Mouse (Mus musculus) ES-E14 (cell line): Measurements from ENCODE around the gene Cacnb4. TPM values are rescaled to one million over a fixed set of nuclear protein-coding genes. Genes with fewer than 3 reads are reported as not detected.

Experiments
- DNase-seq: peaks from one replicate; pipeline ENCODE4 v3.0.0-alpha.2; 2013; ENCODE audit warnings: low read depth, low spot score
- H3K27ac ChIP-seq: 2 replicates; pipeline ENCODE4 v1.5.1; 2012; ENCODE audit warnings: low read depth, mild to moderate bottlenecking, low read length, moderate library complexity, mixed read lengths; ENCODE audit not compliant: poor library complexity, insufficient read depth, severe bottlenecking
- H3K36me3 ChIP-seq: 2 replicates; pipeline ENCODE4 v1.6.1; 2012; ENCODE audit warnings: mild to moderate bottlenecking, low read length, moderate library complexity, mixed read lengths; ENCODE audit not compliant: control insufficient read depth, poor library complexity, insufficient read depth, severe bottlenecking
- H3K4me1 ChIP-seq, 2 experiments: fragments of 150-350 bp in 1 of 2; sonication (generic) in 1 of 2; 2 replicates each; pipeline ENCODE4 v1.6.1; 2012; ENCODE audit warnings: low read length in 2 of 2, mild to moderate bottlenecking in 1 of 2, mixed read lengths in 1 of 2; ENCODE audit not compliant: control insufficient read depth in 2 of 2, insufficient read depth in 2 of 2, poor library complexity in 1 of 2
- H3K4me3 ChIP-seq, 2 experiments: fragments of 150-350 bp in 1 of 2; sonication (generic) in 1 of 2; 2 replicates each; pipeline ENCODE4 v1.5.1; 2012; ENCODE audit warnings: low read length in 2 of 2, low read depth in 1 of 2, mild to moderate bottlenecking in 1 of 2, mixed read lengths in 1 of 2; ENCODE audit not compliant: insufficient read depth in 1 of 2, poor library complexity in 1 of 2, severe bottlenecking in 1 of 2
- H3K9ac ChIP-seq: 2 replicates; pipeline ENCODE4 v1.6.1; 2012; ENCODE audit warnings: low read depth, mild to moderate bottlenecking, low read length, mixed read lengths; ENCODE audit not compliant: poor library complexity, insufficient read depth, severe bottlenecking
- H3K9me3 ChIP-seq: fragments of 150-350 bp; sonication (generic); 2 replicates; pipeline ENCODE4 v1.6.1; 2012; ENCODE audit warnings: low read depth, mild to moderate bottlenecking, low read length; ENCODE audit not compliant: control insufficient read depth, insufficient read depth
- CHD2 ChIP-seq: IDR thresholded peaks from 2 replicates; pipeline ENCODE4 v1.6.1; 2014; ENCODE audit warnings: mild to moderate bottlenecking, low read depth, low read length, inconsistent platforms
- HCFC1 ChIP-seq: IDR thresholded peaks from 2 replicates; pipeline ENCODE4 v1.6.1; 2012; ENCODE audit warnings: low read length, inconsistent platforms, borderline replicate concordance; ENCODE audit not compliant: insufficient read depth
- MAFK ChIP-seq: IDR thresholded peaks from 2 replicates; pipeline ENCODE4 v1.6.1; 2014; ENCODE audit warnings: mild to moderate bottlenecking, low read depth, low read length, inconsistent platforms; ENCODE audit not compliant: insufficient read depth
- ZC3H11A ChIP-seq: IDR thresholded peaks from 2 replicates; pipeline ENCODE4 v1.6.1; 2012; ENCODE audit warnings: low read depth, mild to moderate bottlenecking, inconsistent platforms, low read length, borderline replicate concordance
- ZNF384 ChIP-seq: IDR thresholded peaks from 2 replicates; pipeline ENCODE4 v1.6.1; 2012; ENCODE audit warnings: low read depth, low read length, inconsistent platforms
- in situ Hi-C, 2 experiments: fragments of 600-800 bp; cut with MboI; formaldehyde crosslinking; loops; one replicate each; pipeline ENCODE4 v1.15.1; 2025; ENCODE audit warnings: low sequenced_read_pairs in 2 of 2, inconsistent platforms in 1 of 2; ENCODE audit not compliant: unreplicated experiment in 2 of 2
- total RNA-seq: library from RNA; depleted of rRNA; stranded (reverse); fragments of 300-350 nt; gene quantifications from 2 replicates; pipeline ENCODE4 v1.2.3, GENCODE M21; 2012

Gene Cacnb4
- total RNA-seq, 1 experiment, result 0.09 TPM

- TF ChIP-seq MAFK (no peak), ZC3H11A (no peak), HCFC1 (no peak), ZNF384 (no peak), CHD2 (no peak)
- no peak for DNase-seq
- no peak overlapping the region for H3K27ac ChIP-seq
- in situ Hi-C loops, result no loop called here
- H3K9ac ChIP-seq, result no peak overlapping the region
- H3K4me3 ChIP-seq, result no peak overlapping the region
- H3K4me1 ChIP-seq, result no peaks in the 10 kb centered on the region
- no peaks in the 10 kb centered on the region for H3K36me3 ChIP-seq
- H3K9me3 ChIP-seq, result no peaks in the 10 kb centered on the region
These were observed 182.4 kb downstream of the Cacnb4 start for GRCm38 (mm10) chr2:52494274-52494673.

GRCm38 (mm10) chr2:52492867-52493266 lies 183.8 kb downstream of the Cacnb4 start:
- H3K36me3 ChIP-seq, result no peaks in the 10 kb centered on the region
- no peak overlapping the region for H3K9ac ChIP-seq
- no peak overlapping the region for H3K27ac ChIP-seq
- TF ChIP-seq MAFK, result no peak
- no peak for TF ChIP-seq CHD2
- TF ChIP-seq HCFC1, result no peak
- no peak for TF ChIP-seq ZNF384
- TF ChIP-seq ZC3H11A, result no peak
- H3K4me1 ChIP-seq, result no peaks in the 10 kb centered on the region
- DNase-seq, result no peak
- no peak overlapping the region for H3K4me3 ChIP-seq
- H3K9me3 ChIP-seq, result no peaks in the 10 kb centered on the region
- in situ Hi-C loops, result no loop called here

DNA sequence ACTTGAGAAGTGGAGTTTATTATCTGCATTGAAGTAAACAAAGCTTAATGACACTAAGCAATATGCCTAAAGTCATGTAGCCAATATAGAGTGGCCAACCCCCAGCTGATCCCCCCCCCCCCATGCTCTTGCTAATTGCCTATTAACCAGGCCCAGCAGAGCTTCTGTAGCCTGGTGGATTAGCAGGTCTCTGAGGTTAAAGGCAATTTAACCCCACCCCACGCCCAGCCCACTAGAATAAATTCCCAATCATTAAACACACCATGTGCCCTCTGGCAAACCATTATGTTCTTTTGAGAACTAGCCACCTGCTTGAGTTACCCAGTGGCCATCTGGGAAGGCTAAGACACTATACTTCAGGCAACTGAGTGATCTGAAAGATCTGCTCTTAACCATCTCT lies 186.8 kb downstream of the Cacnb4 start:
- H3K36me3 ChIP-seq, result no peaks in the 10 kb centered on the region
- H3K27ac ChIP-seq, result no peak overlapping the region
- DNase-seq, result no peak
- H3K4me3 ChIP-seq, result no peak overlapping the region
- in situ Hi-C loops, result no loop called here
- TF ChIP-seq HCFC1 (no peak), ZNF384 (no peak), MAFK (no peak), ZC3H11A (no peak), CHD2 (no peak)
- H3K4me1 ChIP-seq, result no peaks in the 10 kb centered on the region
- H3K9ac ChIP-seq, result no peak overlapping the region
- H3K9me3 ChIP-seq, result no peaks in the 10 kb centered on the region

- TF ChIP-seq MAFK (no peak), HCFC1 (no peak), CHD2 (no peak)
- no peak for DNase-seq
- Histone ChIP-seq H3K9me3 (no peaks in the 10 kb centered on the region), H3K36me3 (no peaks in the 10 kb centered on the region), H3K27ac (no peak overlapping the region), H3K9ac (no peak overlapping the region), H3K4me3 (no peak overlapping the region), H3K4me1 (no peaks in the 10 kb centered on the region)
- in situ Hi-C loops, result no loop called here
These were observed 193.1 kb downstream of the Cacnb4 start for GRCm38 (mm10) chr2:52483496-52483895.

GRCm38 (mm10) chr2:52480476-52480875 lies 196.2 kb downstream of the Cacnb4 start:
- in situ Hi-C loops, result no loop called here
- Histone ChIP-seq H3K9ac (no peak overlapping the region), H3K27ac (no peak overlapping the region), H3K4me3 (no peak overlapping the region), H3K4me1 (no peaks in the 10 kb centered on the region), H3K36me3 (no peaks in the 10 kb centered on the region), H3K9me3 (no peaks in the 10 kb centered on the region)
- TF ChIP-seq CHD2, result no peak
- TF ChIP-seq MAFK, result no peak
- TF ChIP-seq ZNF384, result no peak
- no peak for TF ChIP-seq ZC3H11A
- no peak for TF ChIP-seq HCFC1
- DNase-seq, result no peak
